Mouse (Mus musculus): ENCODE results near the gene Nuak2. TPM values are rescaled to one million over a fixed set of nuclear protein-coding genes. Genes with fewer than 3 reads are reported as not detected.

The Nuak2 gene
- polyA plus RNA-seq, 1 experiment: not detected

GRCm38 (mm10) chr1:132306160-132306559 lies 9.8 kb upstream of the Nuak2 start:
- TF ChIP-seq POLR2A (IDR thresholded peaks at IDR 0.05; ENCODE audit: insufficient read depth, low read depth, low read length): no peak
- peak; percentile 48 for TF ChIP-seq CTCF (IDR thresholded peaks at IDR 0.05; ENCODE audit: insufficient read depth, low read depth, low read length)
- peaks cover 2% of the 10 kb centered on the region; the same call in 1 of the 2 replicates for H3K4me1 ChIP-seq (ENCODE audit: control insufficient read depth, insufficient read depth, low read length)
- H3K27ac ChIP-seq (ENCODE audit: insufficient read depth, low read depth, low read length): no peak overlapping the region
- H3K4me3 ChIP-seq (ENCODE audit: insufficient read depth, low read depth, low read length): no peak overlapping the region
- WGBS: 53% methylated on average over 4 of the region's 4 CpGs

DNA sequence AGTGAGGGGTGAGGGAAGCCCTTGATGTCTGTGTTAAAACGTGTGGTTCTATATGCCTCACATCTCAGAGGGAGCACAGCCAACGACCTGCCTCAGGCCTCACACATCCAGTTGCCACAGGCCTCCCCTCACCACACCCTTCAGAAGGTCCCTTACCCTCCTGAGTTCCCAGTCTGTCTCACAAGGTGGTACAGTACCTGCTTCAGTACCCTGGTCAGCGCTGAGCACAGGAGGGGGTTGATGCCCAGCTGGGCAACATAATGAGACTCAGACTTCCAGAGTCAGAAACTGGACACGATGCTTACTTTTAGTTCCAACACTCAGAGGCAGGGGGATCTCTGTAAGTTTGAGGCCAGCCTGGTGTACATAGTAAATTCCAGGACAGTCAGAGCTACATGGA lies 9.1 kb upstream of the Nuak2 start:
- H3K27ac ChIP-seq (ENCODE audit: insufficient read depth, low read depth, low read length): no peak overlapping the region
- H3K4me1 ChIP-seq (ENCODE audit: control insufficient read depth, insufficient read depth, low read length): peaks cover 2% of the 10 kb centered on the region; the same call in 1 of the 2 replicates
- WGBS: 47% methylated on average over 4 of the region's 4 CpGs
- no peak for TF ChIP-seq POLR2A (IDR thresholded peaks at IDR 0.05; ENCODE audit: insufficient read depth, low read depth, low read length)
- no peak for TF ChIP-seq CTCF (IDR thresholded peaks at IDR 0.05; ENCODE audit: insufficient read depth, low read depth, low read length)
- no peak overlapping the region for H3K4me3 ChIP-seq (ENCODE audit: insufficient read depth, low read depth, low read length)

GRCm38 (mm10) chr1:132307962-132308361 lies 8.0 kb upstream of the Nuak2 start:
- WGBS: 90% methylated on average over 6 of the region's 6 CpGs
- TF ChIP-seq CTCF (IDR thresholded peaks at IDR 0.05; ENCODE audit: insufficient read depth, low read depth, low read length): no peak
- Histone ChIP-seq H3K4me3 (ENCODE audit: insufficient read depth, low read depth, low read length) (no peak overlapping the region), H3K4me1 (ENCODE audit: control insufficient read depth, insufficient read depth, low read length) (no peaks in the 10 kb centered on the region), H3K27ac (ENCODE audit: insufficient read depth, low read depth, low read length) (no peak overlapping the region)

DNA sequence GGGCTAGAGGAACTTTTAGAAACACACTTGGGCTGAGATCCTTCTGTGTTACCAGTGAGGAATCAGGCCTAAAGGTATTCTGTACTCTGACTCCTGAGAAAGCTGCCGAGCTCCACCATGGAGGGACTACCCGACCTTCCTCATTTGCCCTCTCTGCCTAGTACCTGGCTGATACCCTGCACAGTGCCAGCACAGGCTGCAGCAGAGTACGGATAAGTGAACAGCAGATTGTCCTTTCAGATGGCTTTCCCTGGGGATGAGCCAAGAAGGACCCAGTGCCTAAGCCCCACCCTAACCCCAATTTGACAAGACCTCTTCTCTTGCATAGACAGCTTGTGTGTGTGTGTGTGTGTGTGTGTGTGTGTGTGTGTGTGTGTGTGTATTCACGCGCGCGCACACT lies 7.3 kb upstream of the Nuak2 start:
- H3K27ac ChIP-seq (ENCODE audit: insufficient read depth, low read depth, low read length): no peak overlapping the region
- H3K4me1 ChIP-seq (ENCODE audit: control insufficient read depth, insufficient read depth, low read length): no peaks in the 10 kb centered on the region
- H3K4me3 ChIP-seq (ENCODE audit: insufficient read depth, low read depth, low read length): no peak overlapping the region
- 91% methylated on average over 7 of the region's 7 CpGs for WGBS
- TF ChIP-seq CTCF (IDR thresholded peaks at IDR 0.05; ENCODE audit: insufficient read depth, low read depth, low read length): no peak
- no peak for TF ChIP-seq POLR2A (IDR thresholded peaks at IDR 0.05; ENCODE audit: insufficient read depth, low read depth, low read length)

GRCm38 (mm10) chr1:132310754-132311153 lies 5.2 kb upstream of the Nuak2 start:
- TF ChIP-seq POLR2A (IDR thresholded peaks at IDR 0.05; ENCODE audit: insufficient read depth, low read depth, low read length) (no peak), CTCF (IDR thresholded peaks at IDR 0.05; ENCODE audit: insufficient read depth, low read depth, low read length) (no peak)
- Histone ChIP-seq H3K4me1 (ENCODE audit: control insufficient read depth, insufficient read depth, low read length) (peaks cover under 1% of the 10 kb centered on the region; the same call in 1 of the 2 replicates), H3K4me3 (ENCODE audit: insufficient read depth, low read depth, low read length) (no peak overlapping the region), H3K27ac (ENCODE audit: insufficient read depth, low read depth, low read length) (no peak overlapping the region)
- 78% methylated on average over 7 of the region's 7 CpGs for WGBS

DNA sequence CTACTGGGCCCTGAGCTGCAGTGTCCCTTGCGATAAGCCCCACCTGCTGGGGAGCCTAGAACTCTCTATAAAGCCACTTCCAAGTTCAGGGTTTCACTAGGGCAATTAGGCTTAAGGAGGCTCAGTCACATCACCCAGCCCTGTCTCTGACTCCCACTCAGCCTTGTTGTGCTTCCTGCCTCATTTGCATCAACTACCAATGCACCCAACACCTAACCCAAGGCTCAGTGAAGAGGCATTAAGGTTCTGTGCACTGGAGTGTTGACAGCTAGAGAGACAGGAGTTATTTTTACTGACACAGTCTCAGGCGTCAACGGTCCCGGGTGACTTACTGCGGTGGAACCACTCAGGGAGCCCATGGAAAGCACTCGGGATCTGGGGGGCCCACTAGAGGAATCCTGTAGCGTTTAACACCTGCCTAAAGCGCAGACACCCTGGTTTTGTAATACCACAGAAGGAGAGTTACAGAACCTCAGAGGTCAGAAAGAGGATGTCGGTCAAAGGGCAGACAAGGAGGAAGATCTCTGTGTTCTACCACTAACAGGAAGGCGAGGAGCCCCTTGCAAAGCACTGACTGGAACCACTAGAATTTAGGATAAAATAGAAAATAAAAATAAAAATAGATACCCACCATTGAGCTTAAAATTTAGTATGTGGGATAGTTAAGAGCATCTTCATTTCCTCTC lies 4.6 kb upstream of the Nuak2 start:
- 92% methylated on average over 10 of the region's 10 CpGs for WGBS
- TF ChIP-seq CTCF (IDR thresholded peaks at IDR 0.05; ENCODE audit: insufficient read depth, low read depth, low read length) (no peak), POLR2A (IDR thresholded peaks at IDR 0.05; ENCODE audit: insufficient read depth, low read depth, low read length) (no peak)
- Histone ChIP-seq H3K4me1 (ENCODE audit: control insufficient read depth, insufficient read depth, low read length) (peaks cover 7% of the 10 kb centered on the region), H3K27ac (ENCODE audit: insufficient read depth, low read depth, low read length) (no peak overlapping the region), H3K4me3 (ENCODE audit: insufficient read depth, low read depth, low read length) (no peak overlapping the region)

- no peak for TF ChIP-seq POLR2A (IDR thresholded peaks at IDR 0.05; ENCODE audit: insufficient read depth, low read depth, low read length)
- TF ChIP-seq CTCF (IDR thresholded peaks at IDR 0.05; ENCODE audit: insufficient read depth, low read depth, low read length): no peak
- 54% methylated on average over 2 of the region's 2 CpGs for WGBS
- no peak overlapping the region for H3K4me3 ChIP-seq (ENCODE audit: insufficient read depth, low read depth, low read length)
- H3K4me1 ChIP-seq (ENCODE audit: control insufficient read depth, insufficient read depth, low read length): peaks cover 8% of the 10 kb centered on the region
- H3K27ac ChIP-seq (ENCODE audit: insufficient read depth, low read depth, low read length): no peak overlapping the region
Observed at GRCm38 (mm10) chr1:132312043-132312442, 3.9 kb upstream of the Nuak2 start.

GRCm38 (mm10) chr1:132312703-132313102 lies 3.2 kb upstream of the Nuak2 start:
- H3K4me1 ChIP-seq (ENCODE audit: control insufficient read depth, insufficient read depth, low read length): peaks cover 8% of the 10 kb centered on the region
- H3K4me3 ChIP-seq (ENCODE audit: insufficient read depth, low read depth, low read length): no peak overlapping the region
- no peak overlapping the region for H3K27ac ChIP-seq (ENCODE audit: insufficient read depth, low read depth, low read length)
- WGBS: 65% methylated on average over 3 of the region's 3 CpGs
- TF ChIP-seq CTCF (IDR thresholded peaks at IDR 0.05; ENCODE audit: insufficient read depth, low read depth, low read length) (no peak), POLR2A (IDR thresholded peaks at IDR 0.05; ENCODE audit: insufficient read depth, low read depth, low read length) (no peak)

DNA sequence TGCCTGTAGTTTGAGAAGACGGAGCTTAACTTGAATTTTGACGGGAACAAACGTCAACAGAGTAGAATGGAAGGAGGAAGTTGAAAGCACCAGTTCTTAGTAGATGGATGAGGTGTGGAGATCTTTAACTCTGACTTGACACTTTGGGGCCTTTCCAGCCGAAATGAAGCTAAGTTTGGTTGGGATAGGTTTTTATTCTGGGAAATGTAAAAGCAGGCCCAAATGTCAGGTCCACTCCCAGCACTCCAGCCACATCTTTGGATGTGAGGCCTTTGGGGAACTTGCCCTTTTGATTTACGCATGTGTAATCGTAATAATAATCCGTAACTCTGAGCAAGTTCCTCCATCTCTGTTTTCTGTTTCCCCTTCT lies 684 bp downstream of the Nuak2 start:
- 67% methylated on average over 7 of the region's 7 CpGs for WGBS
- Histone ChIP-seq H3K4me3 (ENCODE audit: insufficient read depth, low read depth, low read length) (peak overlapping the region; percentile 48), H3K27ac (ENCODE audit: insufficient read depth, low read depth, low read length) (no peak overlapping the region), H3K4me1 (ENCODE audit: control insufficient read depth, insufficient read depth, low read length) (peaks cover 18% of the 10 kb centered on the region)
- no peak for TF ChIP-seq CTCF (IDR thresholded peaks at IDR 0.05; ENCODE audit: insufficient read depth, low read depth, low read length)
- TF ChIP-seq POLR2A (IDR thresholded peaks at IDR 0.05; ENCODE audit: insufficient read depth, low read depth, low read length): no peak

Measured in olfactory bulb, adult 2 months (tissue).